Comparison of ENCODE assay signal across 6 mouse cellular contexts in genomic region chr17:83709517-83709916, GRCm38 (mm10). TPM values are rescaled to one million over a fixed set of nuclear protein-coding genes. Genes with fewer than 3 reads are reported as not detected.
DNase-seq lines count a peak whose midpoint lies in the region; ATAC-seq and TF ChIP-seq lines count a peak whose summit lies in the region.
"Not testable (repeated sequence)": the region's sequence is repeated elsewhere in the genome, so short reads cannot be mapped to it uniquely, and the experiment has no call there.

No protein-coding gene starts in this region.

- H3K4me1 ChIP-seq in CH12.LX (ENCODE audit: control insufficient read depth in 1 of 2, insufficient read depth in 2 of 2) (peaks cover 6 to 27% of the 10 kb centered on the region in 2 experiments), MEL (ENCODE audit: control insufficient read depth in 1 of 2, insufficient read depth in 2 of 2, low read length in 2 of 2) (peaks cover 4 to 25% of the 10 kb centered on the region in 2 experiments)

- not testable (repeated sequence) for TF ChIP-seq CTCF in CH12.LX (conservative IDR thresholded peaks at IDR 0.05 in 1 of 2, IDR thresholded peaks at IDR 0.05 in 1 of 2; ENCODE audit: low read depth in 2 of 2, low read length in 2 of 2); MEL (IDR thresholded peaks at IDR 0.05 in 2 of 3, conservative IDR thresholded peaks at IDR 0.05 in 1 of 3; ENCODE audit: control insufficient read depth in 1 of 3, insufficient read depth in 1 of 3, low read depth in 2 of 3, low read length in 3 of 3, poor library complexity in 1 of 3, severe bottlenecking in 1 of 3)

- not testable (repeated sequence) for H3K9ac ChIP-seq in CH12.LX (ENCODE audit: insufficient read depth, low read depth); MEL (ENCODE audit: control insufficient read depth, low read depth, low read length, poor library complexity, severe bottlenecking)

- H3K4me3 ChIP-seq in CH12.LX (replicated peaks in 1 of 3; ENCODE audit: low read depth in 2 of 3, low read length in 2 of 3, poor library complexity in 1 of 3); MEL (ENCODE audit: control insufficient read depth in 1 of 2, insufficient read depth in 1 of 2, low read depth in 2 of 2, low read length in 2 of 2); macrophage (ENCODE audit: inconsistent target): not testable (repeated sequence)

- in situ Hi-C loops in CH12.LX (cut with MboI; ENCODE audit: low pct_ligation_motif_present, low pct_unique_long_range_greater_than_20kb, low sequenced_read_pairs) = not testable (repeated sequence)

- not testable (repeated sequence) for TF ChIP-seq POLR2A in CH12.LX (IDR thresholded peaks at IDR 0.05; ENCODE audit: low read depth, low read length); MEL (IDR thresholded peaks at IDR 0.05; ENCODE audit: control insufficient read depth in 1 of 2, insufficient read depth in 1 of 2, low read depth in 1 of 2, low read length in 2 of 2, poor library complexity in 1 of 2)

- not testable (repeated sequence) for H3K9me3 ChIP-seq in CH12.LX (replicated peaks; ENCODE audit: low read length); MEL (replicated peaks; ENCODE audit: insufficient read depth, low read length)

- peaks cover 12% of the 10 kb centered on the region for H3K79me2 ChIP-seq in CH12.LX (replicated peaks; ENCODE audit: control insufficient read depth, extremely low read depth, insufficient read depth, poor library complexity, severe bottlenecking)
- H3K79me2 ChIP-seq in MEL (ENCODE audit: control insufficient read depth, insufficient read depth, low read length, poor library complexity) = peaks cover 22% of the 10 kb centered on the region
- peaks cover 70% of the 10 kb centered on the region for H3K79me2 ChIP-seq in macrophage (ENCODE audit: inconsistent target)

- H3K36me3 ChIP-seq in CH12.LX (replicated peaks in 1 of 2; ENCODE audit: control insufficient read depth in 1 of 2, insufficient read depth in 1 of 2, low read length in 1 of 2) (peaks cover 10 to 41% of the 10 kb centered on the region in 2 experiments), MEL (ENCODE audit: control insufficient read depth in 1 of 2, insufficient read depth in 2 of 2, low read length in 2 of 2) (peaks cover 0 to 18% of the 10 kb centered on the region in 2 experiments; a peak in 3 of 4 replicates), macrophage (ENCODE audit: inconsistent target) (peaks cover 14% of the 10 kb centered on the region; the same call in 1 of the 2 replicates)
- not testable (repeated sequence) for H3K36me3 ChIP-seq in splenic B cell, adult 2 months (ENCODE audit: control insufficient read depth, insufficient read depth, low read length, poor library complexity, severe bottlenecking)

- H3K27me3 ChIP-seq in CH12.LX (replicated peaks); MEL (ENCODE audit: control insufficient read depth in 1 of 2, insufficient read depth in 2 of 2, low read length in 2 of 2); splenic B cell, adult 2 months (ENCODE audit: control insufficient read depth, insufficient read depth, low read length, poor library complexity, severe bottlenecking): not testable (repeated sequence)

- peak; percentile 54 for ATAC-seq in granulocyte monocyte progenitor cell, adult 5-6 weeks (replicated peaks; ENCODE audit: poor library complexity, severe bottlenecking)
- ATAC-seq in monocyte, adult 5-6 weeks (replicated peaks; ENCODE audit: insufficient number of reproducible peaks, low FRiP score, low TSS enrichment, poor library complexity, severe bottlenecking) = 0 out of 2 replicates have a peak, but pooled peaks have one; percentile 33

- dilution Hi-C loops in CH12.LX (cut with MboI; ENCODE audit: extremely low pct_ligation_motif_present, extremely low pct_unique_long_range_greater_than_20kb, low sequenced_read_pairs) = not testable (repeated sequence)

- TF ChIP-seq RAD21 in CH12.LX (IDR thresholded peaks at IDR 0.05; ENCODE audit: low read depth, low read length); MEL (IDR thresholded peaks at IDR 0.05; ENCODE audit: low read depth, low read length): not testable (repeated sequence)

- 0% methylated on average over 2 of the region's 3 CpGs for WGBS in macrophage (ENCODE audit: missing documents)

- not testable (repeated sequence) for DNase-seq in CH12.LX (ENCODE audit: extremely low read depth)
- DNase-seq in MEL (ENCODE audit: low read depth, low spot score) = peak; percentile 37
- peak; percentile 64 for DNase-seq in splenic B cell, adult 2 months (ENCODE audit: low read depth, low spot score)

- not testable (repeated sequence) for H3K27ac ChIP-seq in CH12.LX (ENCODE audit: insufficient read depth, low read depth); MEL (ENCODE audit: control insufficient read depth, low read depth, low read length)
- peak overlapping the region; percentile 47 for H3K27ac ChIP-seq in macrophage

- not testable (repeated sequence) for TF ChIP-seq EP300 in CH12.LX (IDR thresholded peaks at IDR 0.05; ENCODE audit: low read length)
- 0 out of 4 replicates have a peak, but pooled peaks of 1 of the 2 experiments have one; percentile 6 for TF ChIP-seq EP300 in MEL (IDR thresholded peaks at IDR 0.05; ENCODE audit: low read depth in 1 of 2, low read length in 2 of 2)

- not testable (repeated sequence) for H3K4me2 ChIP-seq in CH12.LX (ENCODE audit: insufficient read depth, low read depth, poor library complexity, severe bottlenecking)

TF ChIP-seq in CH12.LX, 34 proteins besides CTCF, POLR2A, EP300 and RAD21:
- TF ChIP-seq ZNF384 (IDR thresholded peaks at IDR 0.05; ENCODE audit: low read depth, low read length) = peak; percentile 81

TF ChIP-seq in MEL, 35 proteins besides CTCF, POLR2A, EP300 and RAD21:
- TF ChIP-seq ETS1 (IDR thresholded peaks at IDR 0.05; ENCODE audit: low read depth, low read length) (peak; percentile 38; the same call in 1 of the 2 replicates), GATA1 (IDR thresholded peaks at IDR 0.05; ENCODE audit: low read depth, low read length) (0 out of 2 replicates have a peak, but pooled peaks have one; percentile 9), ZNF384 (IDR thresholded peaks at IDR 0.05; ENCODE audit: low read depth, low read length) (peak; percentile 82), RCOR1 (IDR thresholded peaks at IDR 0.05; ENCODE audit: low read depth, low read length) (peak; percentile 45; the same call in 1 of the 2 replicates)
TF ChIP-seq in MEL: peak in this region for 4; not testable (repeated sequence) for 31.

RNA-seq across cellular contexts. Expression of gene Mta3, which starts 3.6 kb away (rescaled TPM):
- total RNA-seq in CH12.LX (2012; rRNA removed) (24.7 and 31.1 TPM in 2 replicates), CH12.LX (2014; rRNA removed) (39.2 and 42.0 TPM in 2 replicates), MEL (2012; rRNA removed) (25.1 and 28.8 TPM in 2 replicates)
- polyA plus RNA-seq in CH12.LX (2012; ENCODE audit: insufficient read length, low read depth) (61.3 and 67.6 TPM in 2 replicates), MEL (2012; ENCODE audit: insufficient read depth in 1 of 2, insufficient read length in 2 of 2, low read depth in 1 of 2, low replicate concordance in 2 of 2, missing spikeins in 1 of 2) (10 to 100 TPM in 1 of 2 experiments, not detected in 1; 58.2 TPM), macrophage (2018) (35.9 to 71.7 TPM (median 43.5 TPM) in 3 replicates)
- 21.3 and 30.7 TPM in 2 replicates for total RNA-seq in granulocyte monocyte progenitor cell, adult 5-6 weeks (2014; fragmentation: Nextera tagmentation)
- 15.2 and 21.1 TPM in 2 replicates for total RNA-seq in granulocyte monocyte progenitor cell, adult 5-6 weeks (2017)
- total RNA-seq in macrophage (2018; cell fraction: chromatin; rRNA removed) = 100 to 1,000 TPM in 11 of 26 experiments, 10 to 100 TPM in 15; 22.8 to 143 (median 94.8) TPM
- total RNA-seq in macrophage (2018; cell fraction: cytosol; rRNA removed) = 10 to 100 TPM; 26.2 to 42.3 (median 34.7) TPM
- total RNA-seq in macrophage (2018; cell fraction: nucleus; rRNA removed) = 10 to 100 TPM; 14.8 to 97.0 (median 42.8) TPM
- 75.1 to 131 TPM (median 76.5 TPM) in 3 replicates for total RNA-seq in monocyte, adult 5-6 weeks (2017)
